In genomic region chr2:60070938-60071337, GRCm38 (mm10) we compare ENCODE assay signal across 21 mouse cellular contexts.
DNase-seq lines count a peak whose midpoint lies in the region; ATAC-seq and TF ChIP-seq lines count a peak whose summit lies in the region.
"Had no signal": no experiment of that assay in that cellular context is flagged by ENCODE, and none has a peak within 500 bp of the region (broad histone marks: within the 10 kb centered on the region; RNA-seq: fewer than 3 reads in every experiment).

No protein-coding gene starts in this region.

- peak overlapping the region; percentile 71 for H3K27ac ChIP-seq in heart, adult 2 months
- peak overlapping the region; percentile 55 for H3K27ac ChIP-seq in bone marrow, adult 2 months (ENCODE audit: control insufficient read depth, insufficient read depth, low read depth, low read length, poor library complexity)
- no peak overlapping the region for H3K27ac ChIP-seq in forebrain, embryonic 12.5 days
- H3K27ac ChIP-seq: embryonic facial prominence, embryonic 15.5 days; forebrain, embryonic 10.5 days; heart, embryonic 13.5 days; hindbrain, embryonic 13.5 days; limb, embryonic 15.5 days; lung, embryonic 15.5 days; midbrain, embryonic 15.5 days had no signal

- H3K79me2 ChIP-seq in heart, adult 2 months (replicated peaks; ENCODE audit: control insufficient read depth, insufficient read depth, low read length) = peaks cover 1% of the 10 kb centered on the region; the same call in 1 of the 2 replicates

- H3K9me3 ChIP-seq in forebrain, embryonic 12.5 days = no peaks in the 10 kb centered on the region
- H3K9me3 ChIP-seq: embryonic facial prominence, embryonic 15.5 days; forebrain, embryonic 10.5 days; heart, embryonic 13.5 days; hindbrain, embryonic 13.5 days; limb, embryonic 15.5 days; lung, embryonic 15.5 days; midbrain, embryonic 15.5 days had no signal

- no peak for TF ChIP-seq EP300 in heart, adult 2 months (IDR thresholded peaks at IDR 0.05; ENCODE audit: insufficient read depth, low read depth, low read length)

- H3K4me3 ChIP-seq in heart, adult 2 months = no peak overlapping the region
- H3K4me3 ChIP-seq in bone marrow, adult 2 months (replicated peaks; ENCODE audit: control insufficient read depth, low read depth, low read length) = no peak overlapping the region
- H3K4me3 ChIP-seq in forebrain, embryonic 12.5 days (replicated peaks) = no peak overlapping the region
- H3K4me3 ChIP-seq: embryonic facial prominence, embryonic 15.5 days; forebrain, embryonic 10.5 days; heart, embryonic 13.5 days; hindbrain, embryonic 13.5 days; limb, embryonic 15.5 days; lung, embryonic 15.5 days; midbrain, embryonic 15.5 days had no signal

- no peak overlapping the region for H3K4me2 ChIP-seq in forebrain, embryonic 12.5 days
- H3K4me2 ChIP-seq: embryonic facial prominence, embryonic 15.5 days; heart, embryonic 13.5 days; hindbrain, embryonic 13.5 days; limb, embryonic 15.5 days; lung, embryonic 15.5 days; midbrain, embryonic 15.5 days had no signal

- H3K4me1 ChIP-seq in heart, adult 2 months (ENCODE audit: control insufficient read depth, insufficient read depth, low read length) = peaks cover 10% of the 10 kb centered on the region
- H3K4me1 ChIP-seq in bone marrow, adult 2 months (ENCODE audit: control insufficient read depth, insufficient read depth, low read length) = peaks cover 4% of the 10 kb centered on the region; the same call in 1 of the 2 replicates
- peaks cover 12% of the 10 kb centered on the region for H3K4me1 ChIP-seq in forebrain, embryonic 12.5 days
- H3K4me1 ChIP-seq: limb, embryonic 15.5 days; lung, embryonic 15.5 days had no signal

- 49% methylated on average over 5 of the region's 5 CpGs for WGBS in heart, adult 2 months
- WGBS in bone marrow, adult 2 months = 25% methylated on average over 5 of the region's 5 CpGs
- WGBS in forebrain, embryonic 12.5 days = 91% methylated on average over 5 of the region's 5 CpGs

- ATAC-seq in granulocyte monocyte progenitor cell, adult 5-6 weeks (replicated peaks; ENCODE audit: poor library complexity, severe bottlenecking) = peak; percentile 78
- ATAC-seq in forebrain, embryonic 12.5 days (ENCODE audit: low FRiP score) = no peak
- ATAC-seq: activated CD4-positive, CD25-positive, alpha-beta regulatory T cell, adult 4 months; midbrain, embryonic 15.5 days; Patski had no signal

- peaks cover 2% of the 10 kb centered on the region; the same call in 1 of the 2 replicates for H3K36me3 ChIP-seq in heart, adult 2 months (ENCODE audit: control insufficient read depth, insufficient read depth, low read length)
- H3K36me3 ChIP-seq in forebrain, embryonic 12.5 days (replicated peaks) = 0 out of 2 replicates have a peak, but pooled peaks cover 6% of the 10 kb centered on the region
- H3K36me3 ChIP-seq: embryonic facial prominence, embryonic 15.5 days; lung, embryonic 15.5 days had no signal

- DNase-seq in heart, adult 2 months = no peak
- DNase-seq in heart, postnatal 4 days = no peak
- peak; percentile 20 to 37 for DNase-seq in cerebellum, adult 18-20 months
- no peak for DNase-seq in right cerebral cortex, postnatal 10 days (ENCODE audit: low spot score in 2 of 2)
- DNase-seq: embryo, embryonic 11 days; gastrocnemius, postnatal 10 days; kidney, adult 9 months; kidney, postnatal 36 days; thymus, adult 2 months had no signal

- intact Hi-C loops in heart, adult 2 months (cut with DNase I) = no loop called here

- no peak for TF ChIP-seq POLR2A in heart, adult 2 months (IDR thresholded peaks at IDR 0.05; ENCODE audit: insufficient read depth, low read depth, low read length)
- TF ChIP-seq POLR2A in bone marrow, adult 2 months (IDR thresholded peaks at IDR 0.05; ENCODE audit: borderline replicate concordance, control insufficient read depth, low read depth, low read length) = no peak

- no peak overlapping the region for H3K9ac ChIP-seq in heart, adult 2 months (ENCODE audit: low read depth, low read length)
- no peak overlapping the region for H3K9ac ChIP-seq in forebrain, embryonic 12.5 days
- H3K9ac ChIP-seq: embryonic facial prominence, embryonic 15.5 days; heart, embryonic 13.5 days; hindbrain, embryonic 13.5 days; limb, embryonic 15.5 days; lung, embryonic 15.5 days; midbrain, embryonic 15.5 days had no signal

- TF ChIP-seq CTCF in heart, adult 2 months (IDR thresholded peaks at IDR 0.05) = no peak
- no peak for TF ChIP-seq CTCF in bone marrow, adult 2 months (IDR thresholded peaks at IDR 0.05; ENCODE audit: control insufficient read depth, insufficient read depth, low read length)

- no peaks in the 10 kb centered on the region for H3K27me3 ChIP-seq in heart, adult 2 months (ENCODE audit: control insufficient read depth, insufficient read depth, low read length)
- no peaks in the 10 kb centered on the region for H3K27me3 ChIP-seq in forebrain, embryonic 12.5 days
- H3K27me3 ChIP-seq: embryonic facial prominence, embryonic 15.5 days; heart, embryonic 13.5 days; hindbrain, embryonic 13.5 days; limb, embryonic 15.5 days; lung, embryonic 15.5 days; midbrain, embryonic 15.5 days; Patski had no signal

Comparison
In these comparisons a context has a peak if more than half of its experiments do, and no peak if none do; other contexts are left out.
1. DNase-seq: peak in cerebellum, adult 18-20 months (2 of 2); none in heart, adult 2 months (0 of 2), heart, postnatal 4 days (single experiment) and right cerebral cortex, postnatal 10 days (0 of 2).